Mouse (Mus musculus) embryonic fibroblast, embryonic 13.5 days (primary cell): ENCODE measurements at regions not wholly inside any gene's neighbourhood (a gene's known extent, or its start where the extent isn't known, plus 50 kb on each side); places are given as distances from the start of the nearest gene placed in this dataset.

Source experiments
- CTCF ChIP-seq: IDR thresholded peaks from 2 replicates; pipeline ENCODE4 v1.5.1; 2011; ENCODE audit warnings: mild to moderate bottlenecking, control low read depth, low read length, moderate library complexity, borderline replicate concordance; ENCODE audit not compliant: insufficient read depth
- POLR2A ChIP-seq: IDR thresholded peaks from 2 replicates; pipeline ENCODE4 v1.6.1; 2011; ENCODE audit warnings: low read depth, mild to moderate bottlenecking, control low read depth, low read length, moderate library complexity

DNA sequence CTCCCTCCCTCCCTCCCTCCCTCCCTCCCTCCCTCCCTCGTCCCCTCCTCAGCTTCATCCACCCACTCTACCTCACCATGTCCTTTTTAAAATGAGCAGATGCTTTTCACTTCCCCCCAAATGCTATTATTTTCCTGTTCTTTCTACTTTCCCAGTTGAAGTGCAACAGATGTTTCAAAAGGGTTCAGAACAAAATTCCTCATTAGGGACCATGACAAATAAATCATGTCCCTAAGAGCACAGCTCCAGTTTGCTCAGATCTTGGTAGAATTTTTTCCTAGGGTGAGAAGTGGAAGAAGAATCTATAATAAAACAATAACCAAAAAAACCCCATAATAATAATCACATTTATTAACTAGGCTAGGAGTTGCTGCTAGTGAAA lies 323.5 kb downstream of the Etaa1 start:
- no peak for TF ChIP-seq CTCF
- no peak for TF ChIP-seq POLR2A
